Mouse (Mus musculus) neural tube, embryonic 14.5 days (tissue): ENCODE data around the gene Gm19345. TPM values are rescaled to one million over a fixed set of nuclear protein-coding genes. Genes with fewer than 3 reads are reported as not detected.
A peak's percentile ranks its signal among the peaks of the same experiment; 100 is the strongest.

Source experiments
- ATAC-seq: fragments of 200-750 bp; cut with Nextera tagmentation; 2 replicates; pipeline ENCODE4 v1.8.0; 2017; ENCODE audit warnings: low read depth, mild to moderate bottlenecking, moderate TSS enrichment, moderate library complexity
- H3K27ac ChIP-seq: fragments of 300-500 bp; sonication (generic); 2 replicates; pipeline ENCODE4 v1.5.1; 2014; ENCODE audit warnings: low read depth, mild to moderate bottlenecking, control low read depth, low read length, moderate library complexity, mixed read lengths
- H3K27me3 ChIP-seq: fragments of 300-500 bp; sonication (generic); 2 replicates; pipeline ENCODE4 v1.6.1; 2014; ENCODE audit warnings: low read length; ENCODE audit not compliant: control insufficient read depth, insufficient read depth
- H3K36me3 ChIP-seq: fragments of 300-500 bp; sonication (generic); 2 replicates; pipeline ENCODE4 v1.6.1; 2014; ENCODE audit warnings: low read length, mixed read lengths; ENCODE audit not compliant: control insufficient read depth, insufficient read depth
- H3K4me1 ChIP-seq: fragments of 300-500 bp; sonication (generic); 2 replicates; pipeline ENCODE4 v1.6.1; 2014; ENCODE audit warnings: low read length; ENCODE audit not compliant: control insufficient read depth, insufficient read depth
- H3K4me2 ChIP-seq: fragments of 300-500 bp; sonication (generic); 2 replicates; pipeline ENCODE4 v1.6.1; 2014; ENCODE audit warnings: mild to moderate bottlenecking, low read depth, low read length, control low read depth
- H3K4me3 ChIP-seq: fragments of 300-500 bp; sonication (generic); 2 replicates; pipeline ENCODE4 v1.5.1; 2014; ENCODE audit warnings: low read depth, low read length, control low read depth, mixed read lengths
- H3K9ac ChIP-seq: fragments of 300-500 bp; sonication (generic); replicated peaks from 2 replicates; pipeline ENCODE4 v1.6.1; 2014; ENCODE audit warnings: low read depth, mild to moderate bottlenecking, control low read depth, low read length, mixed read lengths
- H3K9me3 ChIP-seq: fragments of 300-500 bp; sonication (generic); 2 replicates; pipeline ENCODE4 v1.6.1; 2016; ENCODE audit warnings: low read length; ENCODE audit not compliant: control insufficient read depth
- WGBS: fragments of 180-500 bp; shearing (Covaris S2); extraction: QIAGEN DNeasy Blood & Tissue Kit; methylation state at CpG from one replicate; pipeline ENCODE4 v1.1.7; 2014; 5-methylcytosine and 5-hydroxymethylcytosine counted together
- polyA plus RNA-seq: library from polyadenylated mRNA; unstranded; fragments of >200 nt; fragmentation: Nextera tagmentation; extraction: Ambion mirVana; gene quantifications from 2 replicates; pipeline ENCODE4 v1.2.1, GENCODE M21; 2014

The Gm19345 gene
- polyA plus RNA-seq, 1 experiment from 2014 or later: 11.6 TPM

DNA sequence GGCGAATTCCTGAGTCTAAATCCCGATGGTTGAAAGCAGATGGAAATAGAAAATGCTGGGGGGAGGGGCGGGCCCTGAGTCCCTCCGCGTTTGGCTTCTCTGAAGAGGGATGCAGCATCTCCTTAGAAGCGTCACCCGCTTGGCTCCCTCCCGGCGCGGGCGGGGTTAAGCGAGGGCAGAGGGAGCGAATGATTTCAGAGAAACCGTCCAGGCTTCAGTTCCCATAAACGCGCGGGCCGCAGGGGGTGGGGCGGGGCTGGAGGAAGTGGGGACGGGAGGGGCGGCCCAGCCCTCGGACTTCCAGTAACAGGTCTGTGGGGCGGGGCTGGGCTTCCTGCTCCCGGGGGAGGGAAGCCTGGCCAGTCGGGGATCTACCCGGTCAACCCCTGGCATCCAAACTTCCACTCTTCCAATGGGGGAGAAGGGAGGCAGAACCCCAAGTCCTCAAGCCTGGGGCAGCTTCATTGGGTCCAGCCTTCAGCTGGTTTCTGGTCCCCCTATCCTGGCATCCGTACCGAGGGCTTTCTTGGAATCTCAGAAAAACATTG, 35.5 kb upstream of the Gm19345 start:
- Histone ChIP-seq H3K4me1 (peaks cover 11% of the 10 kb centered on the region; the same call in 1 of the 2 replicates), H3K9ac (peak overlapping the region; percentile 43; the same call in 1 of the 2 replicates), H3K4me2 (peak overlapping the region; percentile 65), H3K4me3 (peak overlapping the region; percentile 35), H3K27me3 (peaks cover 21% of the 10 kb centered on the region), H3K27ac (no peak overlapping the region), H3K36me3 (no peaks in the 10 kb centered on the region), H3K9me3 (no peaks in the 10 kb centered on the region)
- under 1% methylated on average over 28 of the region's 28 CpGs for WGBS
- peak; percentile 32; the same call in 1 of the 2 replicates for ATAC-seq

GRCm38 (mm10) chr7:19817382-19818105, 34.3 kb upstream of the Gm19345 start:
- peak overlapping the region; percentile 65 for H3K4me2 ChIP-seq
- peaks cover 14% of the 10 kb centered on the region for H3K4me1 ChIP-seq
- H3K9me3 ChIP-seq: no peaks in the 10 kb centered on the region
- ATAC-seq: peak; percentile 42; the same call in 1 of the 2 replicates
- no peak overlapping the region for H3K27ac ChIP-seq
- H3K36me3 ChIP-seq: no peaks in the 10 kb centered on the region
- H3K4me3 ChIP-seq: peak overlapping the region; percentile 13; the same call in 1 of the 2 replicates
- H3K27me3 ChIP-seq: peaks cover 19% of the 10 kb centered on the region
- no peak overlapping the region for H3K9ac ChIP-seq
- 6% methylated on average over 15 of the region's 15 CpGs for WGBS

- no peaks in the 10 kb centered on the region for H3K9me3 ChIP-seq
Measured at GRCm38 (mm10) chr7:19818440-19818839, 33.4 kb upstream of the Gm19345 start.

GRCm38 (mm10) chr7:19818875-19819274, 32.9 kb upstream of the Gm19345 start:
- no peak overlapping the region for H3K27ac ChIP-seq
- peaks cover 14% of the 10 kb centered on the region for H3K4me1 ChIP-seq
- H3K9me3 ChIP-seq: no peaks in the 10 kb centered on the region
- no peak overlapping the region for H3K9ac ChIP-seq
- no peaks in the 10 kb centered on the region for H3K36me3 ChIP-seq
- no peak overlapping the region for H3K4me2 ChIP-seq
- H3K27me3 ChIP-seq: peaks cover 23% of the 10 kb centered on the region
- WGBS: 85% methylated on average over 7 of the region's 7 CpGs
- ATAC-seq: no peak
- no peak overlapping the region for H3K4me3 ChIP-seq

More at GRCm38 (mm10) chr7:19818440-19818839, 33.4 kb upstream of the Gm19345 start:
- H3K4me2 ChIP-seq: no peak overlapping the region
- no peak overlapping the region for H3K27ac ChIP-seq
- H3K36me3 ChIP-seq: no peaks in the 10 kb centered on the region
- no peak for ATAC-seq
- H3K27me3 ChIP-seq: peaks cover 23% of the 10 kb centered on the region
- H3K9ac ChIP-seq: no peak overlapping the region
- peaks cover 14% of the 10 kb centered on the region for H3K4me1 ChIP-seq
- no peak overlapping the region for H3K4me3 ChIP-seq
- 74% methylated on average over 5 of the region's 5 CpGs for WGBS

DNA sequence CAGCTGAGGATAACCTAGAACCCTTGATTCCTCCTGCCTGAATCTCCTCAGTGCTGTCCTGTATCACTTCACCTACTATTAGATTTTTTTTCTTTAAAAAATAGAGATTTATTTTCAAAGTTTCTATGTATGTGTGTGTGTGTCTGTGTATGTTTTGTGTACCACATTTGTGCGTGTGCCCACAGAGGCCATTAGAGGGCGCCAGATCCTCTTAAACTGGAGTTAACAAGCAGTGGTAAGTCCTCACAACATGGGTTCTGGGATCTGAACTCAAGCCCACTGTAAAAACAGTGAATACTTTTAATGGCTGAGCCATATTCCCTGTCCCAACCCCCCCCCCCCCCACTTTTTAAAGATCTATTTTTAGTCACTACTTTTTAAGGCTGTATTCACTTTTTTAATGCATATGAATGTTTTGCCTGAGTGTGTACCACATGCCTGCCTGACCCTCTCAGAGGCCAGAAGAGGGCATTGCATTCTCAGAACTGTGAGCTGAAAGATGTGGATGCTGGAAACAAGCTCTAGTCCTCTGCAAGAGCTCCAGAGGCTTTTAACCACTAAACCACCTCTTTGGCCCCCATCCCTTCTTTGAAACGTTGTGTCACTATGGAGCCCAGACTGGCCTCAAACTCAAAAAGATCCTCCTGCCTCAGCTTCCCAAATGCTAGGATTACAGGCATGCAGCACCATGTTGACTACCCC, 31.3 kb upstream of the Gm19345 start:
- Histone ChIP-seq H3K9me3 (no peaks in the 10 kb centered on the region), H3K4me3 (no peak overlapping the region), H3K27me3 (peaks cover 27% of the 10 kb centered on the region), H3K9ac (no peak overlapping the region), H3K36me3 (no peaks in the 10 kb centered on the region), H3K27ac (no peak overlapping the region), H3K4me2 (no peak overlapping the region), H3K4me1 (peaks cover 14% of the 10 kb centered on the region)
- 68% methylated on average over 3 of the region's 3 CpGs for WGBS
- ATAC-seq: no peak

DNA sequence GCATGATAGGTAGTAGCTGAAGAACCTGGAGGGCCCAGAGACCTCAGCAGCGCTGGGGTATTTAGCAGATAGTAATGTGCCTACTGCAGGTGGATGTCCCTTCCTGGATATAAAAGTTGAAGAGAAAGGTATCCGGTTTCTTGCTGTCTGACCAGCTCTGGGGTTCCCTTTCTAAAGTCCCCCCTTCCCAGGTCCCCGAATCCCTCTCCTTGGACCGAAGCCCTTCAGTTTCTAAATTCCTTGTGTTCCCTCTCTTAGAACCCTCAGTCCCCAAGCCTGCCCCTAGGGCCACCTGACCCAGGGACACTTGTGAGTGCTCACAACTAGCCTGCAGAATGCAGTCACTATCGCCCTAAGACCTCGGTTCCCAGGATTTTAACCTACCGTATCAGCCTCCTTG, 30.2 kb upstream of the Gm19345 start:
- no peak overlapping the region for H3K27ac ChIP-seq
- WGBS: 64% methylated on average over 7 of the region's 7 CpGs
- H3K4me2 ChIP-seq: no peak overlapping the region
- no peaks in the 10 kb centered on the region for H3K36me3 ChIP-seq
- H3K4me1 ChIP-seq: peaks cover 9% of the 10 kb centered on the region
- no peak overlapping the region for H3K9ac ChIP-seq
- H3K9me3 ChIP-seq: no peaks in the 10 kb centered on the region
- no peak for ATAC-seq
- H3K27me3 ChIP-seq: peaks cover 24% of the 10 kb centered on the region
- H3K4me3 ChIP-seq: no peak overlapping the region

- no peak for ATAC-seq
- H3K4me1 ChIP-seq: peaks cover 7% of the 10 kb centered on the region
- H3K9ac ChIP-seq: peak overlapping the region; percentile 41; the same call in 1 of the 2 replicates
- H3K27me3 ChIP-seq: peaks cover 19% of the 10 kb centered on the region
- no peaks in the 10 kb centered on the region for H3K9me3 ChIP-seq
- no peak overlapping the region for H3K27ac ChIP-seq
- WGBS: 6% methylated on average over 20 of the region's 20 CpGs
- no peaks in the 10 kb centered on the region for H3K36me3 ChIP-seq
- H3K4me3 ChIP-seq: peak overlapping the region; percentile 21
- H3K4me2 ChIP-seq: peak overlapping the region; percentile 39
Measured at GRCm38 (mm10) chr7:19822193-19822592, 29.6 kb upstream of the Gm19345 start.

DNA sequence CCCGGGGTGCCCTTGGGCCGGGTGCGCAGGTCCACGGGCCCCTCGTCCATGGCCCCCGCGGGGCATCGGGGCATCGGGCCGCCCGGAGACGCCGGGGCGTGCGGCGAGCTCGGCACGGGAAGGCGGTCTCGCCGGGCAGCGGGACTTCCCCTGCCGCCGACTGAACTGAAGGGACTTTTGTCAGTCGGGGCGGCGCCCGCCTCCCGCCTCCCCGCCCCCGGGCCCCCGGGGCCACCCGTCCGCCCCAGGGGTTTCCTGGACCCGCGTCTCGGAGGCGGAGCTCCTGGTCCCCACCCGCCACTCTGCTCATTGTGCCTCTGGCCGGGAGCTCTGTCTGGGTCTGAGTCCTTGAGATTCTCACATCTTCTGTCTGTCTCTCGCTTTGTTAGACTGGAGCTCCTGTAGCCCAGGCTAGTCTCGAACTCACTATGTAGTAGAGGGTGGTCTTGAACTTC, 29.2 kb upstream of the Gm19345 start, which contains the start of gene Bcl3:
Gene Bcl3, minus strand, starts transcription at position 167 of the 455 bp plus-strand sequence.
- Histone ChIP-seq H3K27ac (no peak within 1 kb of the TSS), H3K4me2 (peak within 1 kb of the TSS; percentile 39), H3K27me3 (peaks cover 17% of the 10 kb centered on the region), H3K36me3 (no peaks in the 10 kb centered on the region), H3K4me3 (peak within 1 kb of the TSS; percentile 21), H3K9ac (peak within 1 kb of the TSS; percentile 41; the same call in 1 of the 2 replicates), H3K4me1 (peaks cover 3% of the 10 kb centered on the region), H3K9me3 (no peaks in the 10 kb centered on the region)
- under 1% methylated on average over 27 of the region's 42 CpGs for WGBS
- ATAC-seq: no peak
